Mouse (Mus musculus): Measurements from ENCODE around the gene Gbx2. TPM values are rescaled to one million over a fixed set of nuclear protein-coding genes. Genes with fewer than 3 reads are reported as not detected.

The Gbx2 gene
- polyA plus RNA-seq, 1 experiment from 2014 or later: not detected

Other genes starting within 250 kb of the Gbx2 start
- 0.92 and 1.1 TPM in 2 replicates for gene Asb18, start 83.5 kb upstream of the Gbx2 start, polyA plus RNA-seq (2015; fragmentation: Nextera tagmentation; extraction: Ambion mirVana)
- 0.15 TPM in 1 of 2 replicates, not detected in the other for gene Iqca, start 222.2 kb upstream of the Gbx2 start, polyA plus RNA-seq (2015; fragmentation: Nextera tagmentation; extraction: Ambion mirVana)

Data from heart, embryonic 15.5 days (tissue).